Mouse (Mus musculus): ENCODE measurements around the gene Itga3. TPM values are rescaled to one million over a fixed set of nuclear protein-coding genes. Genes with fewer than 3 reads are reported as not detected.

Gene Itga3
- total and polyA plus RNA-seq, 3 experiments: 37.8 to 54.0 (median 47.2) TPM

DNA sequence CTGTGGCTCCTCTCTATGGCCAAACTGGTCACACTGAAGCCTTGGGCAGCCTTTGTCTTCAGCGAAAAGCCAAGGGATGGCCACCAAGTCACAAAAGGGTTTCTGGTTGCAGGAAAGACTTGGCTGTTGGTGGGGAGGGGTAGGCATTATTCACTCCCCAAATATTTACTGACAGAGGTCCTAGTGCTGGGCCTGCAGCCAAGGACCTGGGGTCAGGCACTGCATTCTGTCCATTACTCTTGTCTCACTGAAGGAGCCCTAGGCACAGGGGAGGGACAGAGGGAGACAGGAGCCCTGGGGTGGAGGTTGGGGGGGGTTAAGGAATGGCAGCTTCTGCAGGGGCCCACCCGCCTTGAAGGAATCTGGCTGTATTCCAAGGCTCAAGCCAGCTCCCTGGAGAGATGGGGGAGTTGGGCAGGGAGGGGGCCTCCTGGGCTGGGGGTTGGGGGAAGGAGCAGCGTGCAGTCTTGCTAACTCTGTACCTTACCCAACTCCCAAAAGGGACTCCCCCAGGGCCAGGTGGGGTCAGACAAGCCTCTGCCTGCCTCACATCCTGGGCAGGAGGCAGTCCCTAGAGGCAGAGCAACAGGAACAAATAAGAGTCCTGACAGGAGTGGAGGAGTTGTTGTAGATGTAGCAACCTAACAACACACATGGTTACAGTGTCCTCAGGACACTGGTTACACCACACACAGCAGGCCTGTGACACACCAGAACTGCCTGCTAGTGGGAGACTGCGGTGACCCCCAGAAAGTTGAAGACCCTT is 20.2 kb upstream of the Itga3 start:
- DNase-seq: peak; percentile 66

DNA sequence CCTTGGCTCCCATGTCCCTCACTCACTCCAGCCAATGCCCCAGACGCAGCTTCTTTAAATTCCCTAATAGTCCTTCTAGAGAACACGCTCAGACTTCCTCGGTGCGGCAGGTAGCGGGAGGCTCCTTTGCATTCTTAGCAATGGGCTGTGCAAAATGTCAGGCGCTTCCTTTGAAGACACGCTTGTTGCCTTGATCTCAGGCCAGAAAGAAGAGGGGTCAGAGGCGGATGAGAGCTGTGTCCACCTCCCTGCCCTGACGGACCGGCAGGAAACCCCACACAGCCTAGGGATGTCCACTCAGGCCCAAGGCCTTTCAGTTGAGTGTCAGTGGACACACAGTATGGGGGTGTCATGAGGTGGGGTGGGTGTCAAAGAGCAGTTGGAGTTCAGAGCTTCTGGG is 19.0 kb upstream of the Itga3 start:
- peak; percentile 68 for DNase-seq

DNA sequence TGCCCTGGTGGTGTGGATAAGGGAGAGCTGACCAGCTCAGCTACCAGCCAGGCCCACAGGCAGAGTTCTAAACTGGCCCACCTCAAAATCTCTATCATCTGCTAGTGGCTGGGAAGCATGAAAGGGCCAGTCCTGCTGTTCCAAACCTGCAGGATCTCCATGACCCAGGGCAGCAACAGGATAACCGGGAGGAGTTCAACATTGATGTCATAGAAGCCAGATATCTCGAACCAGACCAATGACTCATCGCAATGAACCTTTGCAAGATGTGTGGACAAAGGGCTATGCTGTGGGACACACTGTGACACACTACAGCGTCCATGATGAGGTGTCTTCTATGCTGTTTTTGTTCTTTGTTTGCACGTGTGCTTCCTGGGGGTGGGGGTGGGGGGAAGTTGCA is 16.5 kb upstream of the Itga3 start:
- peak; percentile 55 for DNase-seq

DNA sequence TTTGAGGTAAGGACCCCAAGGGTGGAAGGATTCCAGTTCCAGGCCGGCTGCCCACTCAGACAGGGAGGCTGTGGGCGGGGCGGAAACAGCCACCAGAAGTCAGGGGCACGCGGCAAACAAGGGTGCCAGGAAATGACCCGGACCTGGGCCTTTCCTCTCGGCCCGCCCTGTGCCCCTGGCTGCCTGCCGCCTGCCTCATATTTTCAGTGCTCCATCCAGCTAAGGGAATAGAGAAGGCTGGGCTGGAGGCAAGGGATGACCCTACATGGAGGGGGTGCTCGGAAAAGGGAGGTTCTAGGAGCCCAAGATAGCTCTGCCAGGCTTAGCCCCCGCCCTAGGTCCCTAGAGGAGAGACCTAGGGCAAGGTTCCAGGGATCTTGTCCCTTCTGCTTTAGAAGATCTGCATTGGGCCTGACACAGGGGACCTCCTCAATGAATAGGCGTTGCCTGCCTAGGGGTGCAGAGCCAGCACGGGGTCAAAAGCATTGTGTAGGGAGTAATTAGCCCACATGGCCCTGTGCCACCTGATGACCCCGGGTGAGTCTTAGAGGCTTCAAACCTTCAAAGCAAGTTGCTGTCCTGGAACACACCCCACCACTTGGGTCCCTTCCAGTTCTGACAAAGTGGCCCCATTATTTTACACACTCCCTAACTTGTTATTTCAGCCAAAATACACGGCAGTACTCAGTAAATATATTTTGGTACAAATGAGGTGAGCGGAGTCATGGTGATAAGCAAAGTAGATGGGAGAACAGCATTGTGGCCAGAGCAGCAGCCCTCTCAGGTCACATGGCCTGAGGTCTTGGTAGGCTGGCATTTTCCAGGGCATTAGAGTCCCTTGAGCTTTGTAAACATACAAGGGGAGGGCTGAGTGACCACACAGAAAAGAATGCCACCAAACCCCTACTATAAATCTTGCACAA is 12.5 kb upstream of the Itga3 start:
- DNase-seq: peak; percentile 77

GRCm38 (mm10) chr11:95088286-95088685 is 11.7 kb upstream of the Itga3 start:
- DNase-seq: no peak

DNA sequence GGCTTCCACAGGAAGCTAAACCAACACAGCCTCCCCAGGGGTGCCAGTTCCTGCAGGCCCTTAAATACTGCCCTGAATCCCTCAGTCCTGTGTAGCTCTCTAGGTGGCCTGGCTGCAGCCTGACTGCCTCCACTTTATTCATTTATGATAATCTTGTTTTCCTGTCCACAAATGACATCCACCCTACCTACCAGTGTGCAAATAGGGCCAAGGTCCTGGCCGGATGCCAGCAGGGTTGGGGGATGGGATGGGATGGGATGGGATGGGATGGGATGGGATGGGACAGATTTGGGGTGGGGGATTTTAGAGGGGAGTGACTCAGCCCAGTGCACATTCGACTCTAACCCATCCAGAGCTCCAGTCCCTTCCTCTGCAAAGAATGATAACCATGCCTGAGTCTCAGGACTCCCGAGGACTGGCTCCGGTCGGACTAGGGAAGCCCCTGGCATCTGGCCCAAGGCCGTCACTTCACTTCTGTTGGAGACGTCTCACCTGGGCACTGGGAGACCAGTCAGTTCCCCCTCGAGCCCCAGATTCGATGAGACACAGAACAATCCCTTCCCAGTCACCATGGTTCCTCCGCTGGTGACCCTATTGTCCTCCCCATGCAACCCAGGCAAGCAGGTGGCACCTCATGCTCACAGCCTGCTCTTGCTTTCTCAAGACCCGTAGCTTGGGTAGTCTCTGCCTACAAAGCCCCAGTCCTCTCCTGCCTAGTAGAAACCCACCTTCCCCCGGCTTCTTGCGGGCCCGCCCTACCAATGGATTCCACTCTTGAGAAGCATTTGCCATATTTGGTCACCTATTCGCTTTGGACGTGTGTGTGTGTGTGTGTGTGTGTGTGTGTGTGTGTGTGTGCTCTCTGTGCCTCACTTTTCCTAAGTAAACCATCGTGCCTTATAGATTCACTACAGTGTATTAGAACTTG is 11.0 kb upstream of the Itga3 start:
- DNase-seq: no peak

- DNase-seq: peak; percentile 49
These were observed 9.6 kb upstream of the Itga3 start for GRCm38 (mm10) chr11:95086229-95086628.

GRCm38 (mm10) chr11:95085710-95086109 is 9.1 kb upstream of the Itga3 start:
- DNase-seq: no peak

DNA sequence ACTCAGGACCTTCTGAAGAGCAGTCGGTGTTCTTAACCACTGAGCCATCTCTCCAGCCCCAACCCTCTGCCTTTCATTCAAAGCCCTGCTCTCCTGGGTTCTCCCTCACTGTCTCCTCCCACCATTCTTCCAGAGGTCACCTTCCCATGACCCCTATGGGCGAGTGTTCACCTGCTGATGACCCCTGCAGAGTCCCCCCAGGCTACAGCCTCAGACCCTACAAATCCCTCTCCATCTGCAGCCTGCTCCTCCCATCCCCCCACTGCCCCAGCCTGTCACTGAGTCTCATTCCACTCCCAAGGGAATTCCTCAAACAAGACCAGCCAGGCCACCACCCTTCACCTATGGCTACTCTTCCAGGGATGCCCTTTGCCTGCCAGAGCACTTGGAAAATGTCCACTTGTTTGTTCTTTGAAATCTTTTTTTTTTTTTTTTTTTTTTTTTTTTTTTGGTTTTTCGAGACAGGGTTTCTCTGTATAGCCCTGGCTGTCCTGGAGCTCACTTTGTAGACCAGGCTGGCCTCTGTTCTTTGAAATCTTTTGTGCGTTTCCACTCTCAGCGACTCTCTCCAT is 8.3 kb upstream of the Itga3 start:
- no peak for DNase-seq

DNA sequence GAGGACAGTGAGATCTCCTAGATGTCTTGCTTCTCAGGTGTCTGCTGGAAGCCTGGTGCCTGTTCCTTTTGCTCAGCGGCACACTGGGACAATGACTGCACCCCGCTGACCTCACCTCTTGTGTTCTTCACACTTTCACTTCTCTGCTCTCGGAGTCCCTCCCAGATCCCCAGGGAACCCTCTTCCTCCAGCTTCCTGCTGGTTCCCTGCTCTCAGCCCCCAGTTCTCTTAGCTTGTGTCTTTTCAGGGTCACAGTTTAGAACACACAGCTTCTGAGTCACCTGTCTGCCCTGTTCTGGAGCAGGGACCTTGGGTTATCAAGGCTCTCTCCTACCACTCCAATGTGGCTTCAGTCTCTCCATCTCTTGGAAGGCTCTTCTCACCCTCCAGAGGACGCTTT is 7.6 kb upstream of the Itga3 start:
- DNase-seq: peak; percentile 53

- no peak for DNase-seq
These were observed 6.3 kb upstream of the Itga3 start for GRCm38 (mm10) chr11:95082896-95083295.

DNA sequence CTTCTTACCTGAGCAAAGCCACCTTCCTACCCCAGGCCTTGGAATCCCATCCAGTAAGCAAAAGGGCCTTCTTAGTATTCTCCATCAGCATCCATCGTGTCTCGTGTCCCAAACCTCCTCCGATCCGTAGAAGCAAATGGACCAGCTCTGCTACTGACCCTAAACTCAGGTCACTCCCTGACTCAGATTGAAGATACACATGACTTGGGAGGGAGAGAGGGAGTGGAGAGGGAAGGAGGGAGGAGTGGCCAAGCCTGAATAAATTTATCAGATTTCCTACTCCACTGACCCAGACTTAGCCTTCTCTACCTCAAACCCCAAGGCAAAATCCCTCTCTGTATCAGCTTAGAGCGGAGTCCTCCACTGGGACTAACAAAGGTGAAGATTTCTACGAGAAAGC is 4.2 kb upstream of the Itga3 start:
- no peak for DNase-seq

GRCm38 (mm10) chr11:95079256-95079875 is 2.8 kb upstream of the Itga3 start:
- peak; percentile 78 for DNase-seq

DNA sequence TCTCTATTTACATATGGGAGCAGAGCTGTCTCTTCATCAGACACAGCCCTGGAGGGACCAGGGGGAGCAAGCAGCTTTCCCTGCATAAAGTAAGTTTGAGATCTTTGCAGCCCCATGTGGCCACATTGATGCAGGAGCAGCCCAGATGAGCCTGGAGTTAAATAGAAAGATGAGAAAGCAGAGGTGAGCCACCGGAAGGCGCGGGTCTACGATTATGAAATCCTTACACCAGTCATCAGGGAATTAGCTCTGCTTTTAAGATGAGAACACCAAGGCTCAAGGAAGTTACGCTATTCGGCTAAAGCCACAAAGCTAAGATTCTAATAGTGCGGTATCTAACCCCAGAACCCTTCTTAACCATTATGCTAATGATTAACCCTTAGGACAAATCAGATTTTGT is 1.4 kb upstream of the Itga3 start:
- no peak for DNase-seq

DNA sequence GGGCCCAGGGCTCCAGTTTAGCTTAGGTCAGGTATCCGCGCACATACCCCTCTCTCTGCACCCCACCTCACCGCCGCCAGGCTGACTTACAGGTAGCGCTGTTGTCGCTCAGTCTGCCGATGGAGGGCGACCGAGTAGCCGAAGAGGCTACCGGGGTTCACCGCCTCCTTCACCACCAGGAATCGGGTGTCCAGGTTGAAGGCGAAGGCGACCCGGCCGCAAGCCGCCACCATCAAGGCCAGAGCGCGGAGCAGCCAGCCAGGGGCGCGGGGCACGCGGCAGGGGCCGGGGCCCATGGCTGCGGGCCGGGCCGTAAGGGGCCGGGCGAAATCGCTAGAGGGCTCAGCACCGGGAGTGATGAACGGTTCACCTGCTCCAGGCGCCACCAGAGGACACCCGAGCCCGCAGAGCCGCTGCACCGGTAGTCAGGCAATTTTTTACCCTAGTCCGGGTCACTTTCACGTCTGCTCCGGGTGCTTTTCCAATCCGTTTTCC is 513 bp downstream of the Itga3 start:
- DNase-seq: peak; percentile 81

DNA sequence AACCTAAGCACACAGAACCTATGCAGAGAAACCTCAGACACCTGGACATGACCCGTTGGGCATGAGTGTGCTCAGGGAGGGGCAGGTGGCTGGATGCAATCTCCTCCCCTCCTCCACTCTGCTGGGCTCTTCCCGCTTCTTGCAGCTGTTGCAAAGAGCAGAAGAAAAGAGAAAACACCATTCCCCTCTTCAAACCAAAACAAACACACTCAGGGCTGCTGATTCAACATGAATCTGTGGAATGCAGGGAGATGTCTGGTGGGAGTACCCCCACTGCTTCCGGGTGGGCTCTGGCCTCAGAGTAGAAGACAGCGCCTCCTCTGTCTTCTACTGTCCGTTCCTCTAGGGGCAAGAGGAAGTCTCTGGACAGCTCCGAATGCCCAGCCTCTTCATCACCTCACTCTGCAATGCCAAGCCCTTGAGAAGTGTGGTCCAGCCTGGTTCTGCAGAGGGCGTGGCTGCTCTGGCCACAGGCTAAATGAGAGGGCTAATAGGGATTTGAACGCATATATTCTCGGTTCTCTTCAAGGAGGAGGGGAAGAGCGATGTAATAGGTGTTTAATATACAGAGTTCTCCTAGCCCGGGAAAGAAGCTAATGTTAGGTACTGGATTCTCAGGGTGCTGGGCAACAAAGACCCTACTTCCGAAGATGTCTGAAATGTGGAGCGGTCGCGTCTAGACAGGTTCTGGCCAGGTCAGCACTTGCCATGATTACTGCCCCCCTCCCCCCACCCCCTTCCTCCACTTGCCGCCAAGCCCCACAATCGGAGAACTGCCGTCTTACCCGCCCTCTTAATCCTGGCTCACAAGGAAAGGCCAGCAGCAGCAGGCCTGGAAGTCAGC is 1.2 kb downstream of the Itga3 start:
- DNase-seq: peak; percentile 43

DNA sequence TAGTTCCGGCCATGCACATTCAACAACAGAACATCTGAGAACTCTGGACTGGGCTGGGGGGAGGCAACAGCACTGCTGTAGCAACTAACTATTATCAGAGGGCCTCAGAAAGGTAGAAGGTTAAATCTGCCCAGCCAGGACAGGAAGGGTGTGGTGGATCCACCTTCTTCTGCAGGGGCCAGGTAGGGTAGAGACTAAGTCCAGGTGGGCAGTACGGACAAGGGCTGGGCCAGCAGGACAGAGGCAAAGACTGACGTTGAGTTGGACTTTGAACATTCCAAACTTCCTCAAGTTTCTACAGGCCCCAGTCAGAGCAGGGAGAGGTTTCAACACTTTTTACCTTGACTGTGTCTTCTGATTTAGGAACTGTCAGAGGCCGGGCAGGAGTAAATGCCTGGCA is 1.9 kb downstream of the Itga3 start:
- no peak for DNase-seq

DNA sequence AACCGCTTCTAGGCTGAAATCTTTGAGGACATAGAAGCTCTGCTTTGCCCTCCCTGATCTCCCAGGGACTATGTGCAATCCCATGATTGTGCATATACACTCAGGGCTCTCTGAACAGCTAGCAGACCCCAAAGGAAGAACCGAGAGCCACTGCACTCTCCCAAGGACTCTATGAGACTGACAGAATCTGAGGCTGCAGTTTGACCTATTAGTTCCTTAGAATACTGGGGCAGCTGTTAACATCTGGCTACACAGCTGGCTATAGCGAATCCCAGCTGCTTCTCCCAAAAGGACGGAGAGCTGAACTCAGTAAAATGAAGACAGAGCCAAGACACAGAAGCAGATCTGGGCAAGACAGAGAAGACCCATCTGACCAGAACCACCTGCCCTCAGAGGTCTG is 2.8 kb downstream of the Itga3 start:
- no peak for DNase-seq

DNA sequence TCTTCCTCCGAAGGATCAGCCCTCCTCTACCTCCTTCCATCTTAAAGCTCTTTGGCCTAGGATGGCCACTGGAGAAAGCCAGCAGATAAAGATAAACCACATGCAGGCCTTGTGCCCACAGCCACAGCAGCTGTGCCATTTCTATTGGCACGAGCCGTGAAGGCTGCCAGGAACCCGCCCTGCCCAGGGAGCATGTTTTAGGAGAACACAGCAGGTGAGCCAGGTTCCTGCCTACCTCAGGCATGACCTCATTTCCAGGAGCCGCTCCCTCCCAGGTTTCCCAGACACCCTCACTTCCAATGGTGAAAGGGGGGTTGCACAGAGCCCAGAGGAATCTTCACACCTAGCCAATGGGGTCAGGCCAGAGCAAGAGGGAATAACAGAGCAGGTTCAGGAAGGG is 3.8 kb downstream of the Itga3 start:
- DNase-seq: no peak

DNA sequence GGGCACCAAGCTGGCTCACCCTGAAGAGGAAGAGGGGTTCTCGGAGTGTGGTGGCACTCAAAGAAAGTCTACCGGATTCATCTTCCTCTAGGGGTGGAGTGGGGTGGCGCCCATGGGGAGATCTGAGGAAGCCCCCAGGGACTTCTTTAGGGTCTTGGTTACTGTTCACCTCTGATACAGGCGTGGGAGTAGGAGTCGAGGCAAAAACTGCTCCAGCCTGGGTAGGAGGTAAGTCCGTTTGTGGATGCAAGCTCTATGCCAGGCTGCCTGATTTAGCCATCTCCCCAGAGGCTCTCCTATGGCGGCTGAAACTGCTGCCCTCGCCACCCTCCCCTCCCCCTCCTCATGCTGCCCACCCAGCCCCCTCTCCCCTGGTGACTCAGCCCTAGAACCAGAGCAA is 4.5 kb downstream of the Itga3 start:
- DNase-seq: no peak

All from adrenal gland, adult 2 months (tissue).